Mouse (Mus musculus): ENCODE data around the gene Plekhj1.
A peak's percentile ranks its signal among the peaks of the same experiment; 100 is the strongest.
"Not testable (repeated sequence)": the region's sequence is repeated elsewhere in the genome, so short reads cannot be mapped to it uniquely, and the experiment has no call there.

Plekhj1 gene

GRCm38 (mm10) chr10:80826151-80827062, 28.0 kb upstream of the Plekhj1 start, which contains the start of gene Oaz1:
Gene Oaz1, plus strand, starts transcription at chr10:80826656.
- DNase-seq (ENCODE audit: low read depth) = peak; percentile 100

- DNase-seq (ENCODE audit: low read depth) = no peak
These were observed 26.4 kb upstream of the Plekhj1 start for GRCm38 (mm10) chr10:80824827-80825226.

DNA sequence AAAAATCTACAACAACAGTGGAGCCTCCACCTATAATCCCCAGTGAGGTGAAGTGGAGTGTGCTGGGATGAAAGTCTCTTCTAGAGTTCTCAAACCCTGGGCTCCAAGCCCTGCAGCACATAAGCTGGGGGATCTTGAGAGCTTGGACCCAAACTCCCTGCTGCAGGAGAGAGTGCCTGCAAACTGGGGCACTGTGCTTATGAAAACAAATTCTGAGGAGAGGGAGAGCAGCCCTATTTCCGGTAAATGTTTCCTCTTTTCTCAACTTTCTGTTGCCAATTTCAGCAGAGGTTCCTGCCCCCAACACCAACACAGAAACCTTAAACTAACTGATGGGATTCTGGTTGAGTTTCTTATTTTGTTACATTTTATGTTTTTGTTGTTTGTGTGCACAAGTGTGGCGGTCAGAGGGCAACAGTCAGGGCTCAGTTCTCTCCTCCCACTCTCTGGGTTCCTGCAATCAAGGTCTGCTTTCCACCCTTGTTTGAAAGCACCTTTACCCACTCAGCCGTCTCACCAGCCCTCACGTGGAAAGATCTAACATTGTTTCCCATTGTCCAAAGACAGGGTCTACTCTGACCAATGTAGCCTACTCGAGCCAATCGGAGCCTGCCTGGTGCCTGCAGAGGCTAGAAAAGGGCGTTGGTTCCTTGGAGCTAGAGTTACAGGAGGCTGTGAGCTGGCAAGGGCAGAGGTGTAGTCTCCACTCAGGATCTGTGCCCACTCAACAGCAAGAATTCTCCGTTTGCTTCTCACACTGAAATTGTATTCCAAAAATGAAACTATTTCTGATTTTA, 25.6 kb upstream of the Plekhj1 start:
- peak; percentile 32 for DNase-seq (ENCODE audit: low read depth)

GRCm38 (mm10) chr10:80823316-80823715, 24.9 kb upstream of the Plekhj1 start:
- DNase-seq (ENCODE audit: low read depth) = peak; percentile 57

DNA sequence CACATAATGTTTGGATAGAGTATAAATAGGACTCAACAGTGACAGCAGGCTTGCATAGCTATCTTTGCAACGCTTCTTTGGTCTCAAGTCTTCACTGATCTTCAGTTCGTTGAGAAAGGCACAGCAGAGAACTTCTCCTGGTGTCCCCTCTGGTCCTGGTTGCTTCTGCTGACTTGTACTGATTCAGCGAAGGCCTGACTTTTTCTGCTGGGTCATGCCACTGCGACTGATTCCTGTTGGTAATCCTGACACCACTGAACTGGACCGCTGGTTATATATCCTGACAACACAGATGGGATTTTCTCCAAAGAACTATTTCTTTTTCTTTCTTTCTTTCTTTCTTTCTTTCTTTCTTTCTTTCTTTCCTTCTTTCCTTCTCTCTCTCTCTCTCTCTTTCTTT, 24.1 kb upstream of the Plekhj1 start:
- no peak for DNase-seq (ENCODE audit: low read depth)

- DNase-seq (ENCODE audit: low read depth) = peak; percentile 69
These were observed 23.6 kb upstream of the Plekhj1 start for GRCm38 (mm10) chr10:80821991-80822390.

DNA sequence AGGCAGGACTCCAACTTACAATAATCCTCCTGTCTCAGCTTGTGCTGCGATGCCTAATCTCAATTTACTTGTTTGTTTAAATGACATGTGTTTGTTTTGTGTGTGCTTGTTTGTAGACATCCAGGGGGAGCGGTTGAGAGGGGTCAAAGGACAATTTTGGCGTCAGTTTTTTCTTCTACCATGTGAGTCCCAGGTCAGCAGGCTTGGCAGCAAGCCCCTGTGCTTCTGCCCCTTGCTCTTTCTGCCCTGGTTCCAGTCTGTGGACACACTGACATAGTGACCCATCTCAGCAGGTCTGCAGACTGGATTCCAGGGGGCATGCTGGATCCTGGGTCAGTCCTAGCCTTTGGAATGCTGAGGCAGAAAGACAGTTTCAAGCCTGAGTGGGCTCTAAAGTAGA, 21.0 kb upstream of the Plekhj1 start:
- DNase-seq (ENCODE audit: low read depth) = no peak

DNA sequence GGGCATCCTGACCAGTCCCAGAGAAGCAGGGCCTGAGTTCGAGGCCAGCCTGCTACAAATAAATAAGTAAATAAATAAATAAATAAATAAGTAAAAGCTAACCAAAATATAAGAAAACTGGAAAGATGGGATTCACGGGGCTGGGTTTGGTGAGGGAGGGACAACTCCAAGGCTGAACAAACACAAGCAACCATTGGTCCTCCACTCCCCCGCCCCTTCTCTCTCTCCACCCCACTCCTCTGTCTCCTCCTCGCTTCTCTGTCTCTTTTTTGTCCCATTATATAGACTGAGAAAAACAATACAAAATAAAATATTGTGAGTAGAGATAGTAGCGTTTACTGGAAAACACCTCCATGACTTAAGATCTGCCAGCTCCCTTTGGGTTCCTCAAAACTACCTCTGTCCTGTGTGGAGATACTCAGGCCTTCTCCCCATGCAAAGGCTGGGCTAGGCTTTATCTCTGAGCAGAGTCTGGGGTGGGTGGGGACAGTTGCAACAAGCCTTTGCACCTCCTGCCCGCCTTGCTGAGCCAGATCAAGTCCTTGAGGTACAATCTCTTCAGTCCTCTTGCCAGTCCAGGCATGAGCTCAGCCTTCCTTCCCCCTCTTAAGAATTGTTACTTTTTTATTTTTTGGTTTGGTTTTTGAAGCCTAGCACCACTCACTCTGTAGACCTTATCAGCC, 20.3 kb upstream of the Plekhj1 start:
- DNase-seq (ENCODE audit: low read depth) = no peak

- peak; percentile 71 for DNase-seq (ENCODE audit: low read depth)
These were observed 19.5 kb upstream of the Plekhj1 start for GRCm38 (mm10) chr10:80817955-80818354.

DNA sequence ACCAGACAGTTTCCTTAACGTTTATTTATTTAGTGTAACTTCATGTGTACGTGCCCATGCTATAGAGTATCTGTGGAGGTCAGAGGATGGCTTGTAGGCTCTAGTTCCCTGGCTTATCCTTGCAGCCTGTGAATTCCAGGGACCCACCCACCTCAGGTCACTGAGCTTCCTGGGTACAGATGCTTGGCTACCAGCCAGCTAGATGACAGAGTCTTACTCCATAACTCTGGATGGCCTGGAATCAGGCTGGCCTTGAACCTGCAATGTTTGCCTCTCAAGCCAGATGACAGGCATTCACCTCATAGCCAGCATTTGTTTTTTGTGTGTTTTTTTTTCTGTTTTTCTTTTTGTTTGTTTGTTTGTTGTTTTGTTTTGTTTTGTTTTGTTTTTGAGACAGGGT, 18.7 kb upstream of the Plekhj1 start:
- no peak for DNase-seq (ENCODE audit: low read depth)

GRCm38 (mm10) chr10:80816303-80816702, 17.9 kb upstream of the Plekhj1 start:
- not testable (repeated sequence) for DNase-seq (ENCODE audit: low read depth)

DNA sequence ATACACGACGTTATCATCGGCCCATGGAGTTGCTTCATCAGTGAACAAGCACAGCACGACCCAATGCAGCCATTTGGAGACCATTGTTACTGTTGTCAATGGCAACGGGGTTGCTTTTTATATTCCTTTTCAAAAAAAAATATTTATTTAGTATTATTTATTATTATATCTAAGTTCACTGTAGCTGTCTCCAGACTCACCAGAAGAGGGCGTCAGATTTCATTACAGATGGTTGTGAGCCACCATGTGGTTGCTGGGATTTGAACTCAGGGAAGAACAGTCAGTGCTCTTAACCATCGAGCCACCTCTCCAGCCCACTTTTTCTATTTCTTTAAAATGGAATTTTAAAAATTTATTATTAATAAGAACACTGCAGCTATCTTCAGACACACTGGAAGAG, 16.4 kb upstream of the Plekhj1 start:
- DNase-seq (ENCODE audit: low read depth) = no peak

DNA sequence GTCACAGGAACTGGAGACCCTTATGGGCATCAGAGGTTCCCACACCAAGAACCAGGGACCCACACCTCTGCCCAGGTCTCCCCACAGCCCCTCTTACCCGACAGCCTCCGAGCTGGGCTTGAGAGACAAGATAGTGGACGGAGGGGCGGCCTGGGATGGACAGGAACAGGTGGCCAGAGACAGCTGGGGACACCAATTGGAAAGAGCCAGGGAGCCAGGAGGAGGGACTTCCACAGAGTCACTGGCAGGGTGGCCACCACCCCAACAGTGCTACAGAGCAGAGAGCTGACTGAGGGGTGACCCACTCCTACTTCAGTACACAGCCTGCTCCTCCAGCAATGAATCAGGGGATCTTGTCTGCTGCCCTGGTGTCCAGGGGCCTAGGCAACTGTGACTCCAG, 14.9 kb upstream of the Plekhj1 start, which contains the start of gene Jsrp1:
TSS of gene Jsrp1 (minus strand) at position 133 of the 400 bp plus-strand sequence.
- DNase-seq (ENCODE audit: low read depth) = no peak

- no peak for DNase-seq (ENCODE audit: low read depth)
These were observed 14.1 kb upstream of the Plekhj1 start for GRCm38 (mm10) chr10:80812391-80813041.

DNA sequence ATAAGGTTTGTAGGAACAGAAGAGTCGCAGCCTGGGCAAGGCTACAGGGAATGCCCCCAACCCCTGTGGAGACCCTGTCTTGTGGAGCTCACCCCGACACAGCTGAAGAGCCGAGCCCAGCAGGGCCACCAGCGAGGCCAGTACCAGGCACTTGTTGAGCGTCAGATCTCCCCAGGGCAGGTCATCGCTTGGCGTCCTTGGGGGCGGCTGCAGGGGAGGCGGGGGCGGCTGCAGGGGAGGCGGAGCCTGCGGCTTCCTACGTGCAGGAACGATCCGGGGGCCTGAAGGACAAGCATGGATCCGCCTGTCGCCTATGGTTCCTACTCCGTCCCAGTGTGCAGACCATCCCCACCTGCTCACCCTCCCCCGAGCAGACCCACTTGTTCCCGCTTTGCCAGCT, 11.7 kb upstream of the Plekhj1 start:
- no peak for DNase-seq (ENCODE audit: low read depth)

DNA sequence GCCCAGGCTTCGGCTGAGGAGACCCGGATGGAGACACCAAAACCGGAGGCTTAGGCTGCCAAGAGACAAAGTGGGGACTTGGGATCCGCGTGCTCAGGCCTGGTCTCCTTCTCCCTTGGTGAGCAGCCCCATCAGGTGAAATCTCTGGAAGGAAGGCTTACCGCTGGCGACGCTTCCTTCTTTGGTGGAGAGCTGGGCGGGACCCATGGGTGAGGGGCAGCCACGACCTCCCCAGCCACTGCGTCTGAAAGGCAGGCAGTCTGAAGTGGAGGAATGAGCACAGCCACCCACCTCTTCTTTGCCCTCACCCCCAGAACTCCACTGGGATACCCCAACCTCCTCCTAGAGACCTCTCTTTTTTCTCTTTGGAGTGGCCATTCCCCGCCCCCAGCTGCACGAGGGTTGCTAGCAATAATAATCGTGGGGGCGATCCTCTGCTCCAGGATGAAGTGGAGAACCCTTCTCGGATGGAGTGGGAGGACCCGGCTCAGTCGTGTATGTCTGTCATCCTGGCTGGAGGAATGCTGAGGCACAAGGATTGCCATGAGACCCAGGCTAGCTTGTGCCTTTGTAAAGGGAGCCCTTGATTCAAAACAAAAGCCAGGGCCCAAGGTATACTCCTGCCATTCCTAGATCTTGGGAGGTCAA, 10.7 kb upstream of the Plekhj1 start:
- no peak for DNase-seq (ENCODE audit: low read depth)

DNA sequence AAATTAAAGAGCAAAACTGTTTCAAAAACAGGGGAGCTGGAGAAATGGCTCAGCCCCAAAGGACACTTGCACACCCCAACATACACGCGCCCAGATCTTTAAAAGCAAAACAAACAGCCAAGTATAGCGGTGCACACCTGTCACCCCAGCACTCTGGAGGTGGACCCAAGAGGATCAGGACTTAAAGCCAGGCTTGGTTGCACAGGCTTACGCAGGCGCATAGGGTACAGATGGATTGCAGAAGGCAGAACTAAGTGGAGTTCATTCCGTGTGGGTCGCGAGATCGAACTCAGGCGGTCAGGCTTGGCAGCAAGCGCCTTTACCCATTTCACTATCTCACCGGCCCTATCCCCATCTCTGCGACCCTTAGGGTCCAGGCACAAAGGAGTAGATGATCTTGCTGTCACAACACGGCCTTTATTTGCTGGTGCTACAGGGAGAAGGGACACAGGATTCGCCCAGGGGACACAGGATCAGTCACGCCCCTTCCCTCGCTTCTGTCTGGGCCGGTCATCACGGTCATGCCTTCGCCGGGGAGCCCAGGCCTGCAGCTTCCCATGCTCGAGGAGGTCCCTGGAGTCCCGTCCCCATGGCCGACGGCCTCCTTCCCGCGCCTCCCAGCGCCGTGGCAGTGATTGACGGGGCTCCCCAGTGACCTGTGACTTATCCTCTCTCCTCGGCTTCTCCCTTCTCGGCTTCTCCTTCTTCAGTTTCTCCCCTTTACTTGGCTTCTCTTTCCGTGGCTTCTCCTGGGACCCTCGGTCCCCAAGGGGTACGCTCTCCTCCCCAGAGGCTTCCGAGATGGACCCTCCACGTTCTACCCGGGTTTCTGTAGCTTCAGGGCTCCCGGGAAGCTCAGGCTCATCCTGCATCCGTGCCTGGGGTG, 9.9 kb upstream of the Plekhj1 start:
- DNase-seq (ENCODE audit: low read depth) = no peak

GRCm38 (mm10) chr10:80807057-80807627, 8.7 kb upstream of the Plekhj1 start:
- DNase-seq (ENCODE audit: low read depth) = no peak

- no peak for DNase-seq (ENCODE audit: low read depth)
These were observed 8.1 kb upstream of the Plekhj1 start for GRCm38 (mm10) chr10:80806341-80807056.
